Comparison of ENCODE assay signal across 22 mouse cellular contexts in the genomic region with DNA sequence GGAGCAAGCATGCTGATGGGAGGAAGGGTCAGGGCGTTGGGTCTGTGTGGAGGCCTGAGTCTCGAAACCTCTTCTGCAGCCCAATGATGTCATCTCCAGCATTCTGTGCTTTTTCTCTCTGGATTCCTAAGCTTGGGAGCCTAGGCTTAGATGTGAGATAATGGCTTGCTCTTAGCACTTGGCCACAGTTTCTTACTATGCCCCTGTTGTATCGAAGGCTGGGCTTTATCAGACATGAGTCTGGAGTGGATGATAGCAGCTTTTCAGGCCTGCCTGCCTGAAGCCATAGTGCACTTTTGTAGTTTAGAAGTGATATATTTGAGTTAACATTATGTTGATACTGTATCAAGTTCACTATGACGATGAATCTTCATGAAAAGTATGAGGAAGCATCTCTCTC. TPM values are rescaled to one million over a fixed set of nuclear protein-coding genes. Genes with fewer than 3 reads are reported as not detected.
DNase-seq lines count a peak whose midpoint lies in the region; ATAC-seq and TF ChIP-seq lines count a peak whose summit lies in the region.
"Had no signal": no experiment of that assay in that cellular context is flagged by ENCODE, and none has a peak within 500 bp of the region (broad histone marks: within the 10 kb centered on the region; RNA-seq: fewer than 3 reads in every experiment).

No protein-coding gene starts in this region.

- no peak overlapping the region for H3ac ChIP-seq in myocyte (ENCODE audit: control insufficient read depth, insufficient read length)

- WGBS in heart, embryonic 11.5 days (ENCODE audit: insufficient replicate concordance), result 48% methylated on average over 4 of the region's 4 CpGs
- 80% methylated on average over 4 of the region's 4 CpGs for WGBS in limb, embryonic 15.5 days
- 92% methylated on average over 4 of the region's 4 CpGs for WGBS in hindbrain, embryonic 10.5 days

- H3K4me3 ChIP-seq in heart, embryonic 11.5 days (ENCODE audit: low read depth, low read length), result no peak overlapping the region
- H3K4me3 ChIP-seq in layer of hippocampus, adult 2 months, result no peak overlapping the region
- no peak overlapping the region for H3K4me3 ChIP-seq in limb, embryonic 15.5 days
- H3K4me3 ChIP-seq in myocyte, result no peak overlapping the region
- H3K4me3 ChIP-seq in hindbrain, embryonic 10.5 days, result no peak overlapping the region
- H3K4me3 ChIP-seq: forebrain, embryonic 10.5 days; forebrain, embryonic 13.5 days; heart, embryonic 10.5 days; hindbrain, embryonic 13.5 days had no signal

- no peaks in the 10 kb centered on the region for H3K79me2 ChIP-seq in myocyte (ENCODE audit: control insufficient read depth, insufficient read depth)

- no peak for ATAC-seq in heart, embryonic 11.5 days (replicated peaks; ENCODE audit: insufficient number of reproducible peaks, low FRiP score, low TSS enrichment)
- no peak for ATAC-seq in limb, embryonic 15.5 days (ENCODE audit: insufficient number of reproducible peaks, low FRiP score, low TSS enrichment, low read depth)
- ATAC-seq: activated CD4-positive, CD25-positive, alpha-beta regulatory T cell, adult 4 months; forebrain, embryonic 13.5 days; forebrain, embryonic 16.5 days; hindbrain, embryonic 16.5 days had no signal

- TF ChIP-seq CTCF in layer of hippocampus, adult 2 months (conservative IDR thresholded peaks at IDR 0.05), result no peak

- no peak overlapping the region for H3K9ac ChIP-seq in heart, embryonic 11.5 days (ENCODE audit: low read depth, low read length)
- no peak overlapping the region for H3K9ac ChIP-seq in limb, embryonic 15.5 days
- H3K9ac ChIP-seq: forebrain, embryonic 13.5 days; hindbrain, embryonic 13.5 days had no signal

- H3K27ac ChIP-seq in heart, embryonic 11.5 days (ENCODE audit: low read depth, low read length), result peak overlapping the region; percentile 29; the same call in 1 of the 2 replicates
- 0 out of 2 replicates have a peak overlapping the region, but pooled peaks have one; percentile 19 for H3K27ac ChIP-seq in layer of hippocampus, adult 2 months
- H3K27ac ChIP-seq in limb, embryonic 15.5 days, result peak overlapping the region; percentile 52; the same call in 1 of the 2 replicates
- H3K27ac ChIP-seq in hindbrain, embryonic 10.5 days, result no peak overlapping the region
- H3K27ac ChIP-seq: forebrain, embryonic 10.5 days; forebrain, embryonic 13.5 days; heart, embryonic 10.5 days; hindbrain, embryonic 13.5 days had no signal

- TF ChIP-seq POLR2A in myocyte (IDR thresholded peaks at IDR 0.05; ENCODE audit: insufficient read length, low read depth), result no peak

- no peak overlapping the region for H3K4me2 ChIP-seq in heart, embryonic 11.5 days
- H3K4me2 ChIP-seq in limb, embryonic 15.5 days, result no peak overlapping the region
- peak overlapping the region; percentile 46 for H3K4me2 ChIP-seq in myocyte (ENCODE audit: low read depth)
- H3K4me2 ChIP-seq: forebrain, embryonic 13.5 days; hindbrain, embryonic 13.5 days had no signal

- no peaks in the 10 kb centered on the region; the same call in 1 of the 2 replicates for H3K36me3 ChIP-seq in heart, embryonic 11.5 days (ENCODE audit: control insufficient read depth, insufficient read depth, low read length)
- peaks cover 39% of the 10 kb centered on the region for H3K36me3 ChIP-seq in limb, embryonic 15.5 days
- H3K36me3 ChIP-seq in myocyte (ENCODE audit: control insufficient read depth, insufficient read depth), result peaks cover 5% of the 10 kb centered on the region
- H3K36me3 ChIP-seq in hindbrain, embryonic 10.5 days, result peaks cover 95% of the 10 kb centered on the region

- no peak for DNase-seq in heart, adult 8-10 months (ENCODE audit: low spot score)
- no peak for DNase-seq in layer of hippocampus, adult 2 months (ENCODE audit: low spot score in 2 of 2)
- DNase-seq in layer of hippocampus, postnatal 10 days (ENCODE audit: low spot score in 2 of 2), result no peak
- DNase-seq in hindbrain, embryonic 10.5 days (ENCODE audit: low spot score), result no peak
- DNase-seq: adrenal gland, adult 8-10 months; adrenal gland, postnatal 25 days; cerebellum, adult 11-12 months; cerebellum, adult 8-10 months; cerebellum, postnatal 14 days; gastrocnemius, postnatal 10 days; heart, adult 18-20 months had no signal

- H3K9me3 ChIP-seq in heart, embryonic 11.5 days (replicated peaks; ENCODE audit: control insufficient read depth, low read length), result no peaks in the 10 kb centered on the region
- no peaks in the 10 kb centered on the region for H3K9me3 ChIP-seq in limb, embryonic 15.5 days
- H3K9me3 ChIP-seq in hindbrain, embryonic 10.5 days, result no peaks in the 10 kb centered on the region
- H3K9me3 ChIP-seq: forebrain, embryonic 10.5 days; forebrain, embryonic 13.5 days; heart, embryonic 10.5 days; hindbrain, embryonic 13.5 days had no signal

- H3K27me3 ChIP-seq in heart, embryonic 11.5 days (ENCODE audit: control insufficient read depth, insufficient read depth, low read length), result no peaks in the 10 kb centered on the region
- no peaks in the 10 kb centered on the region for H3K27me3 ChIP-seq in limb, embryonic 15.5 days
- no peaks in the 10 kb centered on the region for H3K27me3 ChIP-seq in myocyte (ENCODE audit: control insufficient read depth, insufficient read depth, insufficient read length)
- no peaks in the 10 kb centered on the region for H3K27me3 ChIP-seq in hindbrain, embryonic 10.5 days (ENCODE audit: insufficient read depth, poor library complexity, severe bottlenecking)
- H3K27me3 ChIP-seq: forebrain, embryonic 13.5 days; hindbrain, embryonic 13.5 days had no signal

- peaks cover 11% of the 10 kb centered on the region; the same call in 1 of the 2 replicates for H3K4me1 ChIP-seq in heart, embryonic 11.5 days (ENCODE audit: control insufficient read depth, insufficient read depth, low read length)
- no peaks in the 10 kb centered on the region for H3K4me1 ChIP-seq in limb, embryonic 15.5 days
- no peaks in the 10 kb centered on the region for H3K4me1 ChIP-seq in hindbrain, embryonic 10.5 days (replicated peaks)
- H3K4me1 ChIP-seq: forebrain, embryonic 10.5 days; forebrain, embryonic 13.5 days; hindbrain, embryonic 13.5 days had no signal

TF ChIP-seq in myocyte, 11 proteins besides CTCF, POLR2A, EP300 and RAD21:
- no peak for TF ChIP-seq USF1 (IDR thresholded peaks at IDR 0.05; ENCODE audit: low read depth)
- no peak for TF ChIP-seq SRF (IDR thresholded peaks at IDR 0.05; ENCODE audit: control insufficient read depth, insufficient read length, low read depth)
- TF ChIP-seq MYOD1 (IDR thresholded peaks at IDR 0.05; ENCODE audit: control insufficient read depth in 1 of 3, insufficient read length in 2 of 3, low read depth in 2 of 3), result no peak
- TF ChIP-seq POLR2AphosphoS2 (IDR thresholded peaks at IDR 0.05; ENCODE audit: insufficient read length, low read depth), result no peak
- no peak for TF ChIP-seq REST (IDR thresholded peaks at IDR 0.05; ENCODE audit: insufficient read depth, insufficient read length)
- no peak for TF ChIP-seq MYOG (IDR thresholded peaks at IDR 0.05; ENCODE audit: control insufficient read depth in 1 of 3, insufficient read depth in 1 of 3, insufficient read length in 2 of 3, low read depth in 2 of 3)
- TF ChIP-seq TCF12 (IDR thresholded peaks at IDR 0.05; ENCODE audit: insufficient read depth, poor library complexity, severe bottlenecking), result no peak
- no peak for TF ChIP-seq TCF3 (IDR thresholded peaks at IDR 0.05; ENCODE audit: insufficient read length, low read depth)
- no peak for TF ChIP-seq E2F4 (IDR thresholded peaks at IDR 0.05; ENCODE audit: insufficient read depth)
- TF ChIP-seq MAX (IDR thresholded peaks at IDR 0.05; ENCODE audit: low read depth), result no peak
- TF ChIP-seq CEBPB (IDR thresholded peaks at IDR 0.05; ENCODE audit: insufficient read depth, poor library complexity, severe bottlenecking), result no peak

RNA-seq across cellular contexts. Expression of gene Zfp750, which starts 17.6 kb away (rescaled TPM):
- polyA plus RNA-seq in heart, embryonic 11.5 days (2014; fragmentation: Nextera tagmentation; extraction: Ambion mirVana), result 0.19 TPM in 1 of 2 replicates, not detected in the other
- under 1 TPM; 0.24 to 0.35 (median 0.25) TPM for total RNA-seq in heart, adult 8-10 months (2022)
- under 1 TPM; 0.20 to 0.25 TPM for total RNA-seq in layer of hippocampus, adult 2 months (2021)
- total RNA-seq in layer of hippocampus, postnatal 10 days (2021), result not detected
- 37.5 and 39.1 TPM in 2 replicates for polyA plus RNA-seq in limb, embryonic 15.5 days (2015; fragmentation: Nextera tagmentation; extraction: Ambion mirVana)
- 0.66 TPM for polyA plus RNA-seq in myocyte (2012; fragmentation: generic; extraction: Trizol)
- polyA plus RNA-seq in hindbrain, embryonic 10.5 days (2016; fragmentation: Nextera tagmentation; extraction: Ambion mirVana), result 0.60 and 1.1 TPM in 2 replicates
- total RNA-seq: gastrocnemius, postnatal 10 days; hematopoietic stem cell, adult 5-6 weeks had no signal

RNA-seq across cellular contexts. Expression of gene Tbcd, which starts 49.8 kb away (rescaled TPM):
- polyA plus RNA-seq in heart, embryonic 11.5 days (2014; fragmentation: Nextera tagmentation; extraction: Ambion mirVana), result 16.5 and 22.3 TPM in 2 replicates
- 10 to 100 TPM; 11.7 to 13.9 (median 12.5) TPM for total RNA-seq in heart, adult 8-10 months (2022)
- 10 to 100 TPM; 39.5 to 40.3 TPM for total RNA-seq in layer of hippocampus, adult 2 months (2021)
- total RNA-seq in layer of hippocampus, postnatal 10 days (2021), result 10 to 100 TPM; 60.4 to 65.8 TPM
- polyA plus RNA-seq in limb, embryonic 15.5 days (2015; fragmentation: Nextera tagmentation; extraction: Ambion mirVana), result 51.5 and 51.8 TPM in 2 replicates
- polyA plus RNA-seq in myocyte (2012; fragmentation: generic; extraction: Trizol), result 111 TPM
- polyA plus RNA-seq in hindbrain, embryonic 10.5 days (2016; fragmentation: Nextera tagmentation; extraction: Ambion mirVana), result 59.0 and 61.8 TPM in 2 replicates

Comparison
In these comparisons a context has a peak if more than half of its experiments do, and no peak if none do; other contexts are left out.
1. RNA of gene Zfp750, which starts 17.6 kb away (polyA plus RNA-seq): 37.5 to 39.1 TPM in limb, embryonic 15.5 days; 0.60 to 1.1 TPM in hindbrain, embryonic 10.5 days, 0.66 TPM in myocyte (single experiment) and 0.19 TPM in heart, embryonic 11.5 days; every median in the first group is over 10 times any median in the second.